Mouse (Mus musculus): ENCODE results near the gene Olfr1434.
"Not testable (repeated sequence)": the region's sequence is repeated elsewhere in the genome, so short reads cannot be mapped to it uniquely, and the experiment has no call there.

Olfr1434 gene

DNA sequence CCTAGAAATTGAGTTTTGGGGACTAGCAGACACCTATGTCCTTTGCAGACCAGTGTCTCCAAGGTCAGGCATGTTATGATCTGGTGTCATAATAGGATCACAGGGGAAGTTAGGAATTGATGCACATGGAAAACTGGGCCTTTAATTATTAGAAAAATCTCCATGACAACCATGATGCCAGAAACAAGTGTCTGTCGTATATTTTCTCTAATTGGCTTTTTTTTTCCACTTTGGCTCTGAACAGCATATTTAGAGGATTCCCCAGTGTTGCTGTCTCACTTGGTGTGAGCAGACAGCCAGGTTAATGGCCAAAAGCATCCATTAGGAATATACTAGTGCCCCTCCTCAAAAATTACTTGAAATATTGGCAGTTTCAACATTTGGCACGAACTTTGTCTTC, at the start of gene Olfr1434:
Gene Olfr1434, plus strand, starts transcription at position 301 of the 400 bp plus-strand sequence.
- no peak for DNase-seq (ENCODE audit: low spot score)

DNA sequence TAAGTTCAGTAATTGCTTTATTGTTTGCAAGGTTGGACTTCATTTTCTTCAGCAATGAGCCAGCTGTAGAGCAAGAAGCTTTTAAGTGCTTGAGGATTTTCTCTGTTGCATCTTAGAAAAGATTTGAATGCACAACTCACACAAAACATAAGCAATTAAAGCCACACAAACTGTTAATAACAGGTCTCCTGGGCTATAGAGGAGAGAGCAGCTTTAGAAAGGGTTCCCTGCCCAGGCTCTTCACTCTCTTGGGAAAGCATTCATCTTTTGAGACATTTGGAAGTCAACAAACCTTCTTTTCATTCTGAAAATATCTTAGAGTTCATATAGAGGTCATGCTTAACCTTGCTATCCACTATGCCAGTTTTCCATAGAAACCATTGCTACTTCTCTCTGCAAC, 47.2 kb upstream of the Olfr1434 start, which contains the start of gene Olfr1432:
Gene Olfr1432, minus strand, starts transcription at position 101 of the 400 bp plus-strand sequence.
- DNase-seq (ENCODE audit: low spot score): not testable (repeated sequence)

DNA sequence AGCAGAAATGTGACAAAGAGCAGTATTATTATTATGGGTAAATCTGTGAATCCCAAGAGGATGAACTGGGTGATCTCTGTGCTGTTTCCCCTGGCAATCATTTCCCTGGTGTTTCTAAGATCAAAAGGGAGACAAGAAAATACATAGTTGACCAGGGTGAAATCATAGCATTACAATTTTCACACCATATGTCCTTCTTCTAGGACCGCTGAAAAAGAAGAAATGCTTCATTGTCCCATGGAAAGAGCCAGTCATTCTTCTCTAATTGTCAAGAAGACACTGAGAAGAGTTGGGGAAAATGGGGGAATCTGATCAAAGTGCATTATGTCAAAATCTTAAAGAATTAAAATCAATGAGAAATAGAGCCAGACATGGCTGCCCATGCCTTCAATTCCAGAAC, 38.1 kb upstream of the Olfr1434 start, which contains the start of gene Olfr262:
Gene Olfr262, minus strand, starts transcription at position 101 of the 400 bp plus-strand sequence.
- no peak for DNase-seq (ENCODE audit: low spot score)

DNA sequence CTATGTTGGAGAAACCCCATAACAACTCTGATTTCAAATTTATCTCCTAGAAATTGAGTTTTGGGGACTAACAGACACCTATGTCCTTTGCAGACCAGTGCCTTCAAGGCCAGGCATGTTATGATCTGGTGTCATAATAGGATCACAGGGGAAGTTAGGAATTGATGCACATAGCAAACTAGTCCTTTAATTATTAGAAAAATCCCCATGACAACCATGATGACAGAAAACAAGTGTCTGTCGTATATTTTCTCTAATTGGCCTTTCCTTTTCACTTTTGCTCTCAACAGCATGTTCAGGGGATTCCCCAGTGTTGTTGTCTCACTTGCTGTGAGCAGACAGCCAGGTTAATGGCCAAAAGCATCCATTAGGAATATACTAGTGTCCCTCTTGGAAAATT, 18.9 kb upstream of the Olfr1434 start, which contains the start of gene Olfr235:
Gene Olfr235, plus strand, starts transcription at position 301 of the 400 bp plus-strand sequence.
- no peak for DNase-seq (ENCODE audit: low spot score)

DNA sequence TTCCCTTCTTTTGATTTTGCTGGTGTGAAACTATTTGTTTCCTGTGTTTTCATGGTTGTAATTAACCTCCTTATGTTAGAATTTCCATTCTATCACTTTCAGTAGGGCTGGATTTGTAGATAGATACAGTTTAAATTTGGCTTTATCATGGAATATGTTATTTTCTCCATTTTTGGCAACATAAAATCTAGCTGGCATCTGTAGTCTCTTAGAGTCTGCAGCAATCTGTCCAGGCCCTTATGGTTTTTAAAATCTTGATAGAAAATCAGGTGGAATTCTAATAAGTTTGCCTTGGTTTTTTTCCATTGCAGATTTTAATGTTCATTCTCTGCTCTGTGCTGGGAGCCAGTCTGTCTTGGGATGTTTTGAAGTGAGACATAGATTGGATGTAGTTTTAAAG, 13.3 kb downstream of the Olfr1434 start:
- no peak for DNase-seq (ENCODE audit: low spot score)

DNA sequence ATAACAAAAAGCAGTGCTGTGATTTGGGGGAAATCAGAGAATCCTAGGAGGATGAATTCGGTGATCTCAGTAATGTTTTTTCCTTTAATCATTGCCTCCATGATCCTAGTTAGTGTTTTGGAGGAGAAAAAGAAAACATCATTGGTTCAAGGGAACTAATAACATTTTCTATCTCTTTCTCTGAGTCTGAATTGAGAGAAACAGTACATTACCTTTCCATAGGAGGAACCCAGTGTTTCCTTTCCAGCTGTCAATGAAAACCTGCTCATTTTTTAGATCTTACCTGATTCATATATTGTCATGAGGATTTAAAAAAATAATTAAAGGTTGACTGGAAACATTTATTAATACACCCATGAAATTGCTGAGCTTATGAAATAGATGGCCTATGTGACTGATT, 19.4 kb downstream of the Olfr1434 start, which contains the start of gene Olfr1436:
Gene Olfr1436, minus strand, starts transcription at position 101 of the 400 bp plus-strand sequence.
- not testable (repeated sequence) for DNase-seq (ENCODE audit: low spot score)

DNA sequence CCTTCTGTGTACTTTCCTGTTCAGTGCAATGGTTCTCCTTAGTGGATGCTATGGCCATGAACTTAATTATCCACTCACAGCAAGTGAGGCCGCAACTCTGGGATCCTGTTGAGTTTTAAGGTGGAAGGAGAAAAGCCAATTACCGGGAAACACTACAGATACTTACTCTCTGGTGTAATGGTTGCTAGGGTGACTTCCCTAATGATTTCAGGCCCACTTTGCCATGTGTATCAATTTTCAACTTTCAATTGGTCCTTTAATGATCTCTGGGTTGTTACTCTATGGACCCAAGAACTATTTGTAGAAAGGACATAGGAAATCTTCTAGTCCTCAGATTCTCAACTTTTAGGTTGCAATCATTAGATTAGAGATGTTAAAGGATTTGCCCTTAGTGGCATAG, 45.3 kb downstream of the Olfr1434 start, which contains the start of gene Olfr1437:
Gene Olfr1437, minus strand, starts transcription at position 101 of the 400 bp plus-strand sequence.
- no peak for DNase-seq (ENCODE audit: low spot score)

All from spleen, adult 12 weeks (tissue).